Mouse (Mus musculus): ENCODE results near the gene Fbxo8.
A peak's percentile ranks its signal among the peaks of the same experiment; 100 is the strongest.

Fbxo8 gene

DNA sequence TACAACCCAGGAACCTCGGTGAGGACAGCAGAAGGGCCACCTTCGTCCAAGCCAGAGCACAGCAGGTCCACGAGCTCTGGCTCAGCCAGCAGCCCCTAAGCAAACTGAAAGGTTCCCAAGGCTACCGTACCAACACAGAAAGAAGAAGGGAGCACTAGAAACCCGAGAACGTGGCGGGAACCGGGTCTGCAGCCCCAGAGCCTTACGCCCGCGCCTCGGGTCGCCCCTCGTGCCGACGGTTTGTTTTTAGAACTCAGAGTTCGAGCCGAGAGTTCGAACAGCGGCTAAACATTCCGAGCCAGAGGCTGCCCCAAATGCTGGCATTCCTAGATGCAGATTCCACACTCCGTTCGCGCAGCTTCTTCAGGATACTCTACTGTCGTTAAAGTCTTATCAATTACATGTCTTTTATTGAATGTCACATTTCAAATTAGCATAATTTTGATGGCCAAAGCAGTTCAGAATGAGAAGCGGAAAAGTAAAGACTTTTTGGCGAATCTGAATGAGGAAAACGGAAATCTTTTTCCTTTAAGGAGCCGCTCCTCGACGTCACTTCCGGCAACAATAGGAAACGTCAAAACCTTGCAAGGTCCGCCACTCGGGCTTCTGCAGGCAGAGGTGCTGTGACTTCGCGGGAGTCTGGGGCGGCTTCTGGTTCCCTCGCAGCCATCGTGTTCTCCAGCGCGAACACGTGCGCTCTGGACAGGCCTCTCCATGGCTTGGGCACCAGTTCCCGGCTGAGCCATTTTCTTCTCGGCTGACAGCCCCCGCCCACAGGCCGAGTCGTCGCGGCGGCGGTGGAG lies at the start of gene Fbxo8, which contains the start of gene Cep44:
Fbxo8 (plus strand) TSS at position 533 of the 803 bp plus-strand sequence.
Cep44 (minus strand) TSS at position 490 of the 803 bp plus-strand sequence.
- peak; percentile 91 for DNase-seq

DNA sequence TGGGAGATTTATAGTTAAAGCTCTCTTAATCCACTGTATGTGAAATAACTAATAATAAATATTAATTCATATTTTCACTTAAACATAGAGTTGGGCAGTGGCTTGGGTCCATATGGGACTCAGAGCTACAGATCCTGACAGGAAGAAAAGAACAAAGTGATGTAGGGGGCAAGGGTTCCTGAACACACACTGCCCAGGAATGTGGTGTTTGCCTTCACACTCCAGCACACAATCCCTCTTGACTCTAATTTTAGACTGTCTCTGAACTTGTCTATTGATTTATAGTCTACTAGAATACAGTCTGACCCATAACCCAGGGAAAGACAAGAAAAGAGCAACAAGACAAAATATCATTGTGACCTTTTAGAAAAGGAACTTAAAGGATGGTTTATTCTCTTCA lies 49.0 kb upstream of the Fbxo8 start:
- no peak for DNase-seq

DNA sequence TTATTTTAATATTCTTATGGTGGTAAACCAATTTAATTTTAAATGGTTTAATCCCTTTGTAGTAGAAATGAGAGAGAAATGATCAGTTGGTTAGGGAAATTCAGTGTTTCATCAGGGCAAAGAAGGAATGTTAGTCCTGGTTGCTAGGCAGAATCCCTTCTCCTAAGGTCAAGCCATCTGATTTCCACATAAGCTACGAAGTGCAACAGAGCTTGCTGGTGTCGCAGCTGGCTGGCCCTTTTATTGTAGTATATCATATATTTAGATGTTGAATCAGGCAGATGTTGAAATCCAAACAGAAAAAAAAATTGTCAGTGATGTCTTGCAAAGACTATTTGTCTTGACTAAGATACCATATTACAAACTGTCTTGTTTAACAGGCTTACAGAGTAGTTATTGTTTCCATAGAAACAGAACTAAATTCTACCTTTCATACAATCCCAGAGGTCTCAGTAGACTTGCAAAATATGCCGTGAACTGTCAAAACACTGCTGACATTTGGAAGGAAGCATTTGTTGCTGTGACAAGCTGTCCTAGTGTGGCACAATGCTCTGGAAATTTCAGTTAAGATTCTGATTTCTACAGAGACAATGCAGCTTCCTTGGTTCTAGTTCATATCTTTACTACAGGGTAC lies 42.5 kb upstream of the Fbxo8 start:
- DNase-seq: no peak

DNA sequence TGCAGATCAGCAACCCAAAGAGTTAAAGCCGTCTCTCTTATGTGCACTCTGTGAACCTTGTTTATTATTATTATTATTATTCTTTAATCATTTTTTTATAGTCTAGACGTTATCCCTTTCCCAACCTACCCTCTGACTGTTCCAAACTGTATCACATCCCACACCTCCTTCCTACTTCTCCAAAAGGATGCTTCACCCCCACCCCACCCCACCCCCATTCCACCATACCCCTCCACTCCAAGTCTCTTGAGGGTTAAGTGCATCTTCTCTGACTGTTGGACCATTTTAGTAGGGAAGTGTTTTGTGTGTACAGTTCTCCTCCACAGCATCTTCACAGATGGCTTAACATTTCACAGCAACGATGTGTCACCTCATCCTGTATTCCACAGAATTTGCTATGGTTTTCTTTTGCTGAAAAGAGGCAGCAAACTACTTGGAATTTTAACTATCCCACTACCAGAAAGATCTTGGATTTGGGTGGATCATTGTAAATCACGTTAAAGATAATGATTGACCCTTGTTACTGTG lies 41.9 kb upstream of the Fbxo8 start:
- DNase-seq: no peak

DNA sequence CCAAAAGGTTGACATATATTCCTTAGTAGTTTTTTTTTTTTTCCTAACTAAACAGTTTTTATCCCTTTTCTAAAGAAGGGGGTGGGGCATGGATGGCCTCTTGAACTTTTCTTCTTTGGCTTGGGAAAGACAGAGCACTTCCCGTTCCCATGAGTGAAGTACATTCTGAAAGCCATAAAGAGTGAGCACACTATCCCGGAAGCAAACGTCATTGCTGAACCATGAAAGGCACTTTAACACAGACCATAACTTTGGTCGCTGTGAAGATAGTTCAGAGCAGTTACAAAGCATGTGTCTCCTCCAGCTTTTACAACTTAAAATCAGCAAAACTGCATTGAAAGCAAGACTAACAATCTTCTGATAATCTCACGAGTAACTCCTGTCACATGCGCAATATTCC lies 32.0 kb upstream of the Fbxo8 start:
- DNase-seq: no peak

DNA sequence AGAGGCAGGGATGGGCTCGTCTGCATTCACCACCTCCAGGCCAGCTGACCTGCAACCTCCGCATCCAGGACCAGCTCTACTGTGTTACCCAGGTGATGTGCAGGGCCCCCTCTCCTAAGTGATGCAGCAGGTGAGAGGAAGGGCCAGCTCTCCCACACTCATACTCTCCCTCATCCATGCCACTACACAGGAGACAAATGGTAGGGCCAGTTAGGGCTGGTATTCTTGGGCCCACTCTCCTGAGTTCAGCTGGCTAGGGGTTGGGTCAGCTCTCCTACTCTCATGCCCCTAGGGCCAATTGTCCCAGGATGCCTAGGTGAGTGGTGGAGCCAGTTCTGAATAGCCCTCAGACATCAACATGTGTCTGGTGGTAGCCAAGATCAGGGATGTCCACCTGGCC lies 30.6 kb upstream of the Fbxo8 start:
- no peak for DNase-seq

DNA sequence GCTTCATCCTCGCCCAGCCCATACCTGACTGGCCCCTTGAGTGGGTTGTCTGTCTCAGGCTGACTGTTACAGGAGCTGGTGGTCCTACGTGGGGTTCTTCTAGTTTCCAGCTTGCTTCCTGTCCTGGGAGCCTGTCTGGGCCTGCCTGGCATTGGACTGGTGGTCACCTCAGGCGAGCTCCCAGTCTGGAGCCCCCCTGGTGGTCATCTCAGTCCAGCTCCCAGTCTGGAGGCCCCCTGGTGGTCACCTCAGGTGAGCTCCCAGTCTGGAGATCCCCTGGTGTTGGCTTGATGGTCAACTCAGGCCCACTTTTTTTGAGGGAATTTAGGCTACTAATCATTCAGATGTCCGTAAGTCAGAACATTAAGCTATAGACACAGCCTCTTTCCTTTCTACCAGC lies 29.8 kb upstream of the Fbxo8 start:
- no peak for DNase-seq

DNA sequence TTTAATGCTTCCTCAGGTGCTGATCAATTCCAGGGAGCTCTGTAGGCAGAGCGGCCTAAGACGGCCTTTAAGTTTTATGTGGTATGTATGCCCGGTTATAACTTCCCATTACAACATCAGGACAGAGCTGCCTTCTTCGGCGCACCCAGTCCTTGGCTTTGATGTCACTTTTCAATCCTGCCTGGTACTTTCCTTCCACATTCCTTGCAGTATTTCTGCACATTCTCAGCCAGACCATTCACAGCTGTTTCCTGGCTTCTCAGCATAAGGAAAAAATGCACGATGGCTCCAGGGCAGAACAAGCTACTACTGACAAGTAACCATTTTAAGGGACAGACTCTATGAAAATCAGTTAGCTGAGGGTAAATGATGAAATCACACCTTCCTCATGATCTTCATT lies 22.0 kb upstream of the Fbxo8 start:
- DNase-seq: no peak

DNA sequence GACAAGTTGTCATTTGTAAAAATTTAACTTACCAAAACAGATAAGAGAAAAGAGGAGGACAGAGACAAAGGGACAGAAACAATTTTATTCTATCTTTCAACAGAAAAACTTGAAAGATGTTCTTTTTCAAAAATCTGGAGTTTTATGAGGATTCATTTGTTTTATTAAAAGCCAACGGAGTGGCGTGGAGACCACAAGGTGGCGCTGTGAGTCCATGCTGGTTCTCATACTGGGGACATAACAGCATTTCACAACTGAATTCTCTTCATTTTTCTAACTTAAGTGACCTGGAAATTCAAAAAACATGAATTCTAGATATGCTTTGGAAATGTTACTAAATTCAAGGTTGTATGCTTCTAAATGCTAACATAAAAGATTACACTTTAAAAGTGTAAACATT lies 20.5 kb upstream of the Fbxo8 start:
- peak; percentile 84 for DNase-seq

DNA sequence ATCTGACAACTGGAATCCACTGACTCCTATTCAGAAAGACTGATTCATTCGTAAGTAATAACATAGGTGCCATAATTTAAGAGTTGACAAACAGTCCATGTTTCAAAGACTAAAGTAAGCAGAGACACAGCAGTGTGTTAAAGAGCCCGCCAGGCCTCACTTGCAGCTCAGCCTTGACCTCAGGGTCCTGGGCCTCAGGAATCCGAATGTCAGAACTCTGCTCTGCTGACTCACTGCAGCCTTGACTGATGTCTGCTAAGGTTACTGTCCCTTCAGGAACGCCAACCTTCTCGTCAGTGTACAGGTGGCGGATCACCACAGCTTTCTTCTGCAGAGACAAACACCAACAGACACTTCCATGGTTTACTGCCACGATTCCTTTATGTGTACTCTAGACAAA lies 10.2 kb upstream of the Fbxo8 start:
- no peak for DNase-seq

DNA sequence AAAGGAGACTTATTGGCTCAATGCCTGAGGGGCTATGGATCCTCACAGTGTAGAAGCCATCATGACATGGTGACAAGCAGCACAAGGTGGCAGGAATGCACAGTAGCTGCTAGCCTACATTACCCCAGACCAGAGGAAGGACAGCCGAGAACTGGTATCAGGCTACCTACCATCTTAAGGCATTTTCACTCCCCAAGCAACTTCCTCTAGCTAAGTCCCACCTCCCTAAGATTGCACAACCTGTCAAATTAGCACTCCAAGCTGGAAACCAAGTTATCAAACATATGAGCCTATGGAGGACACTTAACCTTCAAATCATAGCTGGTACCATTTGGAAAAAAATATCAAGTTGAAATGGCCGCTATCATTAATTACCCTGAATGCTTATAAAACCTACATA lies 3.0 kb upstream of the Fbxo8 start:
- no peak for DNase-seq

DNA sequence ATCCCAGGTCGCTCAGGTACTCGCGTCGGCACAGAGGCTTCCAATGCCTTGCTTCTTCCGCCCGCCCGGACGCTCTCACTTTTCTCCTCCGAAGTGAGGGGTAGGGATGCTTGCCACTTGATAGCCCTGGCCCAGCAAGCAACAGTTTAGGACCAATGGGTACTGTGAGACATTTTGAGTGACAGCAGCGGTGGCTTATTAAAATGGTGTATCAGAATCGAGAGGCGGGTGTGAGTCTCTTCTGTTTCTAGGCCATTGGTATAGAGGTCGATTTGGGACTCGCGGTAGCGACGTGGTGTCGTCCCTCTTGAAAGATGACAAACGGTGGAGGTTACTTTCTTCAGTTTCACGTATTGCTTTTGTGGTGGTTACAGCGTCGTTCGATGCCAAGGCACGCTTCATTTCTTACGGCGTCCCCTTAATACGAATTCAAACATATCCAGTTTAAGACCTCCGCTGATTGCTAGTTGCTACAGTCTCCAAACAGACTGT lies 517 bp downstream of the Fbxo8 start:
- peak; percentile 90 for DNase-seq

DNA sequence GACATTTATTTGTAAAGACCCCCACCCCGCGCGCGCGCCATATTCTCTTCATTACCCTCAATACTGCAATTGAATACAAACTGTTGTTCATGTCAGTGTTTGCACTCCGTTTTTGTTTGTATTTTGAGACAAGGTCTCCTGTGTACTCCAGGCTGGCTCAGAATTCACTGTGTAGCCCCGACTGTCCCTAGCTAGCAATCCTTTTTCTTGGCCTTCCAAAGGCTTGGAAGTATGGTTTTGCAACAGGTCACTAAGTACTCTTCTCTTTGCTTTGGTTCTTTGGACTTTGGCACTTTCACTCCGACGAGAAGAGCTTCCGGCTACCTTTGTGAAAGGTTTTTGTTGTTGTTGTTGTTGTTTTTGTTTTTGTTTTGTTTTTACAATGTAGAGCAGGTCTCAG lies 1.2 kb downstream of the Fbxo8 start:
- DNase-seq: peak; percentile 8

DNA sequence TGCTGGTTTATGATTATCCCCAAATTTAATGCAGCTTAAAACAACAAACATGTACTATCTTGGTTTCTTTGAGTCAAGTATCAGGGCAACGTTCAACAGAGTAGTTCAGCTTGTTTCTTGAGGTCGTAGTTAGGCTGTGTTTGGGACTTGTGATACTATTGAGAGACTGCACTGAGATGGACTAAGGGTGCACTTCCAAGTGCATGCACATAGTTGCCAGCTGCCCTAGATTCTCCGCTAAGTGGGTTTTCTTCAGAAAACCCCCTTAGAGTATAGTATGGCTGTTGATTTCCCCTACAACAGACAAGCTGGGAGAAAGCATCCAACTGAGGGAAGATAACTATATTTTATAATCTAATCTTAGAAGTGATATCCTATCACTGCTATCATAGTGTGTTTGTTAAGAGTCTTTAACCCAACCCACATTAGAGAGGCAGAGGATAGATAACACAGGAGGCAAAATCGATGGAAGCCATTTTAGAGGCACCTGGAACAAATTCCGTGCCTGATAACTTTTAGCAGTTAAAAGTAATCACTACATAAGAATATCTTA lies 1.7 kb downstream of the Fbxo8 start:
- no peak for DNase-seq

DNA sequence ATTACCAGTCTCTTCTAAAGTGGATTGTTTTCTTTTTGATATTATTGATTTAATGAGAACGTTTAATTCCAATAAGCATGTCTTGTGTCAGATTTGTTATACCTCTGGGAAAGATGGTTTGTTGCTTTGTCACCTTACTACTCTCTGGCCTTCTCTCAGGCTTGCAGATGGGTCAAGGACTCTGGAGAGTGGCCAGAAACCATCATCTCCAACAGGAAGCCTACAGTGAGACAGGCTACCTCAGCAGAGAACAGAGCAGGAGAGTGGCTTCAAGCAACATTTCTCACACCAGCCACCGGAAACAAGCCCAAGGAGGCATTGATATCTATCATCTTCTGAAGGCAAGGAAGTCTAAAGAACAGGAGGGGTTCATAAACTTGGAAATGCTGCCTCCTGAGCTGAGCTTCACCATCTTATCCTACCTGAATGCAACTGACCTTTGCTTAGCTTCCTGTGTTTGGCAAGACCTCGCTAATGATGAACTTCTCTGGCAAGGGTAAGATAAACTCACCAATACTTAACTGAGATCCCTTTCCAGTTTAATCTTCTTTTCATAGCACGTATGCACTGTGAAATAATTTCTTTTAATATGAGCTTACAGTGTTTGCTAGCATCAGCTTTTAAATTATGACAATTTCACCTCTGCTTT lies 13.6 kb downstream of the Fbxo8 start:
- peak; percentile 12 for DNase-seq

DNA sequence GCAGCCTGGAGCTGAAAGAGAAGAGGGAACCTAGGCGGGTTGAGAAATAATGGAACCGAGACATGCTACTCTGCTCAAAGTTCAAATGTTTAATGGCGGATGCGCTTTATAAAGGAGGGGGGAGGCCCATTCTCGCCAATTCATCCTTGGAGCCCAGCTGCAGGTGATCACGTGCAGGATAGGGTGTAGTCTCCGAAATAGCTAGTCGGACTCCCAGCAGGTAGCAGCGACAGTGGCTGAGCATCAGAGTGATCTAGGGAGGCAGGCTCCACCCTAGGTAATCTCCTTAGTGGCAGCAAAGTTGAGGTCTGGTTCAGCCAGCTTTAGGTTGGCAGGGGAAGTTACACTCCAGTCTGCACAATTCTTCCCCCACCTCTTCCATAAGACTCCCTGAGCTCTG lies 16.0 kb downstream of the Fbxo8 start:
- DNase-seq: no peak

DNA sequence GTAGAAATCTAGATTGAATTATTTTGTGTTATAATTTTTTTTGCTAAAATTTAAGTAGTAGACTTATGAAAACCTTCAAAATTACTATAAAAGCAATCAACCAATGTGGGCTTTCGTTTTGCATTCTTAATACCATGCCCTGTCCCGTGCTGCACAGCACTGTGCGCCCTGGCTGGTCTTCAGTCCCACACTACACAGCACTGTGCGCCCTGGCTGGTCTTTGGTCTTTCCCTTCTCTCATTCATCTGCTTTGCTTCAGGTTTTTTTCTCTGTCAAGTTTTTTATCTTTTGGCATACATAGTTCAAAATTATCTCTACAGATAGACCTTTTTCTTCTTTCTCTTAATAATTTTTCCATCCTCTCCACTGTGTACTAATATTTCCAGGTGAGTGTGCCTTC lies 30.0 kb downstream of the Fbxo8 start:
- DNase-seq: peak; percentile 21

DNA sequence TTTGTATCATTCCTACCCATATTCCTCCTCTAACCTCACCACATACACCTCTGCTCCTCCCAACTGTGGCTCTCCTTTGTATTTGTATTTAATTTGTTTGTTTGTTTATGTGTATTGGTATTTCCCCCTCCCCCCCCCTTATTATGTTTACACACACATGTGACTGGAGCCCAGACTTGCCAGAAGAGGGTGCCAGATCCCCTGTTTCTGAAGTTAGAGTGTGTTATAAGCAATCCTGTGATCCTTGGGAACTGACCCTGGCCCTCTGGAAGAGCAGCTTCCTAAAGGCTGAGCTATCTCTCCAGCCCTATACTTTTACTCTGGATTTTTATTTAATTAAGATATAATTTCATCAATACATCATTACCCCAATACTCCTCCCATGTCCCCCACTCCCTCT lies 32.0 kb downstream of the Fbxo8 start:
- DNase-seq: peak; percentile 26

DNA sequence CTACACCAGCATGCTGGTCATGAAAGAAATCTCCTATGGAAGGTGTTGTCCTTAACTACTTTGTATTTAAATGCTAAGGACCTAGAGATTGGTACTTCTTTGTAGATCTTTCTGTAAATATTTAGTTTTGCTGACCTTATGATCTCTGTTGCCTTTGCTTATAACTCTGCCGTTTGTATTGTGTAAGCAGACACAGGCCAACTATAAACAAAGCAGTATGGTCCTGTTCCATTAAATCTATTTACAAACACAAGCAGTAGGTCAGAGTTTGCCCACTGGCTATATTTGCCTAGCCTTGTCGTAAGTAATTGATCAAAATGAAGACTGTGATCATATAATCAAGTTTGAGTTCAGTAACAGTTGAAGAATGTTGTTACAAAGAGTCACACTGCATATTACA lies 38.1 kb downstream of the Fbxo8 start:
- DNase-seq: no peak

DNA sequence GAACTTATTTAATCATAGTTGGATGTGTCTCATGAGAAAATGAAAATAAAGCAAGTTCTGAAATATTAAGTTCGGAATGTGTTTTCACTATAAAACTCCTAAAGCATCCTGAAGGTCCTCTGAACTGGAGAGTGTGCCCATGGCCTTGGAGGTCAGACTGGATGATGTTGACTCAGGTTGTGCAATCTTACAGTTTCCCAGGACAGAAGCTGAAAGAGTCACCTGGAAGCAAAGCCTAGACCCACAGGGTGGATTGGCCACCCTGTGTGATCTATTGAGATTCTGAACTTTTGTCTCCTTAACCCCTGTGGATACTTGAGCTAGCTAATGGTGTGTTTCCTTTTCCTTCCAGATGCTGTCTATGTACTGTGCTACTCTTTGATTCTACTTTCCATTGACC lies 40.2 kb downstream of the Fbxo8 start:
- DNase-seq: no peak

DNA sequence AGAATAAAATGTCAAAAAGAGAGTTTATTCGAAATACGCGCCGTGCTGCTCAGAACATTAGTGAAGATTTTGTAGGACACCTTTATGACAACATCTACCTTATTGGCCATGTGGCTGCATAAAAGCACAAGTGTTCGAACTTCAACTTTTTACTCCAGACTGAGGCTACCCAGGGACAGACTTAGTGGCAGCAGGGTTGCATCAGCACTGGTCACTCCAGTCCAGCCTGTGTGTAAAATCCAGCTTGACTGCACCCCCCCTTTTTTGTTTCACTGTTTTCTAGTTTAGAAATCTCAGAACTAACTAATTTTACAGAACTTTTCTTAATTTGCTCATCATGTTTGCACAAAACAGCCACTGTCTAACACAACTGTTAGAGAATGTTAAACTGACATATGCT lies 40.6 kb downstream of the Fbxo8 start:
- no peak for DNase-seq

DNA sequence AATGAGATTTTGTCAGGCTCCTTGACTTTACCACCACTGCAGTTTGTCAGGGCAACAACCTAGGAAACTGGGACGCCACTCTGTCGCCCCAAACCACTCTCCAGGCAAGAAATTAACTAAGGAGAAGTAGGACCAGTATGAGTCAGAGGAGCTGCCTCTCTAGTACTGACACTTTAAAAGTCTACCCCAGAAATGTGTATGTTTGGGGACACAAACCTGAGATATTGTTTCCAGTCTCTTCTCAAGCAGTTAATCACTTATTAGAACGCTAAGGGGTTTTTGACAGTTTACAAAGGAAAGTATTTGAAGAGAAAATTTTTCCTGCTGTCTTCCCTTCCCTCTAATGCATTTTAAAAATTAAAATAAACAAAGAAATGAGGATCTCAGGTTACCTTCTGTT lies 55.6 kb downstream of the Fbxo8 start:
- no peak for DNase-seq

DNA sequence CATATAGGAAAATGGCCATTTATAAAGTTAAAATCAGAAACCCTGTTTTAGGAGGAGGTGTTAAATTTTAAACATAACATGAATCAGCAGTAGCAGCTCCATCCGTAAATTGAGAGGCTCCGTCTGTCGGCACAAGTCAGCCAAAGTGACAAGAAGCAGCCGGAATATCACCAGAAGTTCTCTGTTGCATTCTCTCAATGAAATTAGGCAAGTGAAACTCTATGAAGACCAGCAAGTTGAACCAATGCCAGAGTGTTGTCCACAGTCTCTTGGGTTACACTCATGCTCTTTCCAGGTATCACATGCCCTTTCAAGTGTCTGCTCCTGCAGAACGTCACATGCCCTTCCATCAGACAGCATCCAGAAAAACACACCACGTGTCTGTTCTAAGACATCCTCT lies 60.8 kb downstream of the Fbxo8 start:
- DNase-seq: no peak
